Mouse (Mus musculus) sigmoid colon, adult 10 weeks (tissue): ENCODE data around the gene Sez6l2. TPM values are rescaled to one million over a fixed set of nuclear protein-coding genes. Genes with fewer than 3 reads are reported as not detected.

Experiments
- polyA plus RNA-seq: library from polyadenylated mRNA; stranded (reverse); fragments of 350-450 nt; fragmentation: Illumina TruSeq; extraction: RNeasy Lipid Tissue Mini Kit (QIAGEN cat#74804); gene quantifications from one replicate; pipeline ENCODE4 v1.2.3, GENCODE M21; 2014; ENCODE audit warnings: low read depth, low replicate concordance

Gene Sez6l2
- 2.1 TPM for polyA plus RNA-seq

GRCm38 (mm10) chr7:126949793-126950646 is at the start of gene Sez6l2:
TSS of gene Sez6l2 (plus strand) at chr7:126950563.

GRCm38 (mm10) chr7:126922624-126923060 is 27.7 kb upstream of the Sez6l2 start, which contains the start of gene Tmem219:
TSS of gene Tmem219 (minus strand) at chr7:126922917.

DNA sequence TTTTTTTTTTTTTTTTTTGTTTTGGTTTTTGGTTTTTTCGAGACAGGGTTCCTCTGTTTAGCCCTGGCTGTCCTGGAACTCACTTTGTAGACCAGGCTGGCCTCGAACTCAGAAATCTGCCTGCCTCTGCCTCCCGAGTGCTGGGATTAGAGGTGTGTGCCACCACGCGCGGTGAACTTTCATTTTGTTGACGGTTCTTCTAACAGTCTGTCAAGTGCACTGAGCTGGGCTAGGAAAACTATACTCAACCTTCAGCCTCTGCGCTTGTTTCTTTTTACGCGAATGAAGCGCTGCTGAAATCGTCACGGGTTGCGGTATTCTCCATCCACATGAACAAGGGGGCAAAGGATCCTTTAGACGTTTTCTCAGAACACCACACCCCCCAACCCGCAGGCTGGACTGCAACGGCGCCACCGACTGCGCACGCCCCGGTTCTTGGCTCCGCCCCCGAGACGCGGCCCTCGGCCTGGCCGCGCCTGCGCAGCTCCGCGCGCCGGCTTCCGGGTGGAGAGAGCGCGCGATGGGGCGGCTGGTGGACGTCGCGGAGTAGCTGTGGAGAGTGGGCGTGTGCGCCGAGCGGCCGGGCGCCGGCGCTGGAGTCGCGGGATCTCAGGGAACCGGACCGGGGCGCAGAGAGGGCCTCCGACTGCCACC is 21.9 kb upstream of the Sez6l2 start, which contains the start of gene Kctd13:
Kctd13 (plus strand) TSS at position 496 of the 654 bp plus-strand sequence.

DNA sequence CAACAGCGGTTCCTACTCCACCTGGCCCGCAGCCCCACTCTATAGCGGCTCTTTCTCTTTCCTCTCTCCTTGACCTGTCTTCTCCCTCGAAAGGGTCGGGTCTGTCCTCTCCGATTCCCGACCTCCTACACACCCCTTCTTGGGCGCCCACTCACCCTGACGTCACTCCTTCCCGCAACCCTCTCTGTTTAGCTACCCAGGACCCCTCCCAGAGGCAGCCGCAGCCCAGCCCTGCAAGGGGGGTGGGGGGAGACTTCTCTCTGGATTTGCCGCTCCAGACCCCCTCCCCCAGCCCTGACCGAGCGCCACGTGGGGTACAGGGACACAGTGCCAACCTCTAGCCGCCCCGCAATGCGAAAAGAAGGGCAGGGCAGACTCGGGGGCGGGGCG is 965 bp upstream of the Sez6l2 start, which contains the start of gene Asphd1:
Asphd1 (minus strand) TSS at position 180 of the 390 bp plus-strand sequence.

GRCm38 (mm10) chr7:126975893-126975949 is 25.4 kb downstream of the Sez6l2 start, which contains the start of gene Cdipt:
TSS of gene Cdipt (plus strand) at chr7:126975914.

DNA sequence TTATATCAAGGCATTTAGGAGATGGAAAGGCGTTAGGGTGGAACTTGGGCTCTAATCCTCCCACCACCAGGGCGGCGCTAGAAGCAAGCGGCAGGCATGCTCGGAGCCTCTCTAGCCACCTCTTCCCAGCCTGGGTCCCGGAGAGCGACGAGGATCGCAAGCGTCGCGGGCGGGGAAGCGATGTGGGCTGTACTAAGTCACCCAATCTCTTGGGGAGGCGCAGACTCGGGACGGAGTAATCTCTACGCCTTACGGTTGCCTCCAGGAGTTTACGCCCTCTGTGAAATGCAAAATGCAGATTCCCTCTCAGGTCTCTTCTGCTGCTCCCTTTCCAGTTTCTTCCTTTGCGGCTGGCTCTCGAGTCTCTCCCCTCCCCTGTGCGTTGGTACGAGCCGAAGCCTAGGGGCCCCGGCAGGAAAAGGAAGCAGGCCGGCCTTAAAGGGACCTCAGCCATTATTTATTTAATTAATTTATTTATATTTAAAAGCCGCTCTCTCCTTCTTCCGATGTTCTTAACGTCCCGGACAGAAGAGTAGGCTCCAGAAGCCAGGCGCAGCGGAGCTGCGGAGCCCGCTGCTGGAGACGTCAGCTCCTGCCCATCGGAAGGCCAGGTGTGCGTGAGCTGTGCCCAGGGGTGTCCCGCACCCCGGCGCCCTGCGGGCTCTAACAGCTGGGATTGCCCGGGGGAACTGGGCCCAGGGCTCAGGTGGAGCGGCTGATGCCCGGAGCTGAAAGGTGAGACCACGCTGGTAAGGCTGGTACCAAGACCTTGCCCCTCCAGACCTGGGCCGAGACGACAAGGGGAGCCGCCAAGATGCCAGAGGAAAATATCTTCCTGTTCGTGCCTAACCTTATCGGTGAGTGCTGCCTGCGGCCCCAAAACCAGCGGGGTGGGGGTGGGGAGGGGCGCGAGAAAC is 25.8 kb downstream of the Sez6l2 start, which contains the start of gene Cdiptos:
Cdiptos (minus strand) TSS at position 149 of the 917 bp plus-strand sequence.

GRCm38 (mm10) chr7:127014320-127014719 is 64.0 kb downstream of the Sez6l2 start, which contains the start of gene Mvp:
TSS of gene Mvp (minus strand) at chr7:127014621.

GRCm38 (mm10) chr7:127016481-127016485 is 65.9 kb downstream of the Sez6l2 start, which contains the start of gene Pagr1b:
TSS of gene Pagr1b (minus strand) at chr7:127016484.

DNA sequence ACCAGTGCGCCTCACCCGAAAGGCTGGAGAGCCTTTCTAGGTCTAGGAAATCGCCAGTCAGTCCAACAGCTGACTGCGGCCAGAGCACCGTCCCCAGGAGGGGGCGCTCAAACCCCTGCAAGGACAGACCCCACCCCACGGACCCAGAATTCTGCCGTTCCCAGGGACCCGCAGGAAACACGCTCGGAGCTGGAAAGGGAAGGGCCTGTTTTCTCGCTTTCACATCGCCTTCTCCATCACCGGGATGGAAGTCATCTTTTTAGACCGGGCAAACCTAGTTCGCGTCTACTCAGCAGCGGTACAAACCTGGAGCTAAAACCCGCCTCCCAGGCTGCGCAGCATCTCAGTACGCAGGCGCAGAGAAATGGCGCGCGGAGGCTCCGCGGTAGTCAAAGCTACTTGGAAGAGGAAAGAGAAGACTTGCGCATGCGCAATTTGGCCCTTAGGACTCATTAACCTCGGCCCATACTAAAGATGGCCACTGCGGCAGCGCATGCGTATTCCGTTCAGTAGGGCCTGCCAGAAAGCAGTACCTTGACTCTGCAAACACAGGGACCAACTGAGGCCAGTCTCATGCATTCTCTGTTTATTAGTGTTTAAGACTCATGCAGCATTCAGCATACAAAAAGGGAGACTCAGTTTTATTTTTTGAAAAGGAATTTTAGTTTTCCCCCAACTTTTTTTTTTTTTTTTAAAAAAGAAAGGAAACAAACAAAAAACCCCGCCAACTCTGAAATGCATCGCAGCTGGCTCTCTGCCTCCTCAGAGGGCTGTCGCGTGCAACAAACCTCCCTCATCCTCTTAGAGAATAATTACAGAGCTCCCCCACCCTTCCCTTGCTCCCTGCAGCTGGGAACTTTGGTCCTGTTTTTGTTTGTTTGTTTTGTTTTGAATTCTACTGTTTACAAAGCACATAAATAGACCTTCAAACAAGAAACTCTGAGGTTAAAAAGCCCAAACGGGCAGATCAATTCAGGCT is 66.9 kb downstream of the Sez6l2 start, which contains the start of gene Pagr1a:
Pagr1a (minus strand) TSS at position 382 of the 979 bp plus-strand sequence.

Other genes with a start within 250 kb of the Sez6l2 start
- gene Coro1a, start 242.8 kb upstream of the Sez6l2 start, polyA plus RNA-seq, result 4.6 TPM
- 43.9 TPM for gene Mapk3, start 191.0 kb upstream of the Sez6l2 start, polyA plus RNA-seq
- gene Gdpd3, start 184.2 kb upstream of the Sez6l2 start, polyA plus RNA-seq, result 3.2 TPM
- 17.7 TPM for gene Ypel3, start 173.6 kb upstream of the Sez6l2 start, polyA plus RNA-seq
- gene Tbx6, start 169.1 kb upstream of the Sez6l2 start, polyA plus RNA-seq, result not detected
- gene Ppp4c, start 158.1 kb upstream of the Sez6l2 start, polyA plus RNA-seq, result 47.0 TPM
- not detected for gene Fam57b, start 152.9 kb upstream of the Sez6l2 start, polyA plus RNA-seq
- gene 4930451I11Rik, start 118.9 kb upstream of the Sez6l2 start, polyA plus RNA-seq, result not detected
- not detected for gene Doc2a, start 103.1 kb upstream of the Sez6l2 start, polyA plus RNA-seq
- 11.7 TPM for gene Hirip3, start 88.6 kb upstream of the Sez6l2 start, polyA plus RNA-seq
- gene Ino80e, start 88.2 kb upstream of the Sez6l2 start, polyA plus RNA-seq, result 17.4 TPM
- gene Taok2, start 65.9 kb upstream of the Sez6l2 start, polyA plus RNA-seq, result 10.1 TPM
- gene Tmem219, start 27.6 kb upstream of the Sez6l2 start, polyA plus RNA-seq, result 12.7 TPM
- 6.1 TPM for gene Kctd13, start 21.7 kb upstream of the Sez6l2 start, polyA plus RNA-seq
- not detected for gene Asphd1, start 981 bp upstream of the Sez6l2 start, polyA plus RNA-seq
- 14.6 TPM for gene Cdipt, start 25.4 kb downstream of the Sez6l2 start, polyA plus RNA-seq
- 1.6 TPM for gene Cdiptos, start 25.5 kb downstream of the Sez6l2 start, polyA plus RNA-seq
- 2.1 TPM for gene Mvp, start 64.1 kb downstream of the Sez6l2 start, polyA plus RNA-seq
- not detected for gene Pagr1b, start 65.9 kb downstream of the Sez6l2 start, polyA plus RNA-seq
- gene Pagr1a, start 66.8 kb downstream of the Sez6l2 start, polyA plus RNA-seq, result not detected
- 0.69 TPM for gene Gm42742, start 70.5 kb downstream of the Sez6l2 start, polyA plus RNA-seq
- gene Prrt2, start 70.6 kb downstream of the Sez6l2 start, polyA plus RNA-seq, result 1.0 TPM
- gene Maz, start 76.5 kb downstream of the Sez6l2 start, polyA plus RNA-seq, result 19.3 TPM
- 2.2 TPM for gene Kif22, start 91.9 kb downstream of the Sez6l2 start, polyA plus RNA-seq
- gene Zg16, start 136.8 kb downstream of the Sez6l2 start, polyA plus RNA-seq, result 1,501 TPM
- gene AI467606, start 140.8 kb downstream of the Sez6l2 start, polyA plus RNA-seq, result 2.7 TPM
- 0.35 TPM for gene Qprt, start 171.7 kb downstream of the Sez6l2 start, polyA plus RNA-seq
- 0.98 TPM for gene Spn, start 187.3 kb downstream of the Sez6l2 start, polyA plus RNA-seq
- gene Cd2bp2, start 245.5 kb downstream of the Sez6l2 start, polyA plus RNA-seq, result 11.7 TPM